Mouse (Mus musculus): ENCODE results near the gene Dlgap3. TPM values are rescaled to one million over a fixed set of nuclear protein-coding genes. Genes with fewer than 3 reads are reported as not detected.

Dlgap3 gene
- polyA plus RNA-seq, 1 experiment from 2014 or later, result 0.57 TPM

DNA sequence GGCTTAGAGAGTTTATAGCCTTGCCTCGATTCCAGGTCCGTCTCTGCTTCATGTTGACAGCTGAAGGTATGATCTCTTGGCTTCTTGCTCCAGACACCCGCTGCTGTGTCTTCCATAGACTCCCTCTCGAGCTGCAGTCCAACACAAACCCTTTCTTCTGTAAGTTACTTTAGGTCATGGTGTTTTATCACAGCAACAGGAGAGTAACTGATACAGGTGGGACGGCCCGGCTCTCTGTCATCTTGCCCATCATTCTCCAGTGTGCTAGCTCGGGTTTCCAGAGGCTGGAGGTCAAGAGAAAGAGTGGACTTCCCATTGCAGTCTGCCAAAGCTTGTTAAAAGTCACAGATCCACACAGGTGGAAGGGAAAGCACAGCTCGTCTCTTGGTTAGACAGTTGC lies 5.1 kb upstream of the Dlgap3 start:
- Histone ChIP-seq H3K36me3 (no peaks in the 10 kb centered on the region), H3K9me3 (no peaks in the 10 kb centered on the region), H3K27ac (replicated peaks) (no peak overlapping the region), H3K27me3 (replicated peaks) (peaks cover 46% of the 10 kb centered on the region), H3K4me1 (peaks cover 10% of the 10 kb centered on the region; the same call in 1 of the 2 replicates), H3K9ac (no peak overlapping the region), H3K4me3 (no peak overlapping the region), H3K4me2 (no peak overlapping the region)
- WGBS, result 55% methylated on average over 8 of the region's 8 CpGs
- no peak for ATAC-seq (ENCODE audit: extremely low read depth, insufficient number of reproducible peaks, low FRiP score, low TSS enrichment)

GRCm38 (mm10) chr4:127167096-127167495 lies 1.9 kb upstream of the Dlgap3 start:
- Histone ChIP-seq H3K9me3 (no peaks in the 10 kb centered on the region), H3K9ac (no peak overlapping the region), H3K36me3 (no peaks in the 10 kb centered on the region), H3K27me3 (replicated peaks) (peaks cover 75% of the 10 kb centered on the region), H3K4me3 (no peak overlapping the region), H3K4me2 (no peak overlapping the region), H3K27ac (replicated peaks) (no peak overlapping the region), H3K4me1 (peaks cover 16% of the 10 kb centered on the region)
- WGBS, result 74% methylated on average over 5 of the region's 5 CpGs
- no peak for ATAC-seq (ENCODE audit: extremely low read depth, insufficient number of reproducible peaks, low FRiP score, low TSS enrichment)

DNA sequence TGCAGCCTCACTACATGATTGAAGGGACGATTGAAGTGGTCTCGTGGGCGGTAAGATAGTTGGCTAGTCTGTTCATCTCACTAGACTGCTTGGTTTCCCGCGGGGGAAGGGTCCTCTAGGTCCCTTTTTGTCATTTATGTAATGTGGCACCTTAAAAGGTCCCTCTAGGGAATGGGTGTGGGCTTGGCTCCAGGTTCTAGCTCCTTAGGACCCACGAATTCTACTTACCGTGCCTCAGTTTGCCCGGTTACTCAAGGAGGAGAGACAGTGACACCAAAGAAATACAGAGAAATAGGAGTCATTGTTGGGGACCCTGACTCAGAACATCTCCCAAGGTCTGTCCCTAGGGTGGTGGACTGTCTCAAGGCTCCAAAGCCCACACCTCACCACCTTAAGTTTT lies 1.3 kb upstream of the Dlgap3 start:
- H3K27ac ChIP-seq (replicated peaks), result no peak overlapping the region
- WGBS, result 11% methylated on average over 8 of the region's 8 CpGs
- no peak for ATAC-seq (ENCODE audit: extremely low read depth, insufficient number of reproducible peaks, low FRiP score, low TSS enrichment)
- peak overlapping the region; percentile 100 for H3K4me2 ChIP-seq
- peak overlapping the region; percentile 77 for H3K4me3 ChIP-seq
- H3K4me1 ChIP-seq, result peaks cover 16% of the 10 kb centered on the region
- peaks cover 82% of the 10 kb centered on the region for H3K27me3 ChIP-seq (replicated peaks)
- no peaks in the 10 kb centered on the region for H3K36me3 ChIP-seq
- no peak overlapping the region for H3K9ac ChIP-seq
- H3K9me3 ChIP-seq, result no peaks in the 10 kb centered on the region

GRCm38 (mm10) chr4:127168211-127168913 lies 642 bp upstream of the Dlgap3 start:
- Histone ChIP-seq H3K4me1 (peaks cover 16% of the 10 kb centered on the region), H3K27me3 (replicated peaks) (peaks cover 88% of the 10 kb centered on the region), H3K36me3 (no peaks in the 10 kb centered on the region), H3K9ac (peak overlapping the region; percentile 80), H3K27ac (replicated peaks) (no peak overlapping the region), H3K4me3 (peak overlapping the region; percentile 77), H3K9me3 (no peaks in the 10 kb centered on the region), H3K4me2 (peak overlapping the region; percentile 100)
- WGBS, result under 1% methylated on average over 39 of the region's 39 CpGs
- ATAC-seq (ENCODE audit: extremely low read depth, insufficient number of reproducible peaks, low FRiP score, low TSS enrichment), result peak; percentile 53; the same call in 1 of the 2 replicates

DNA sequence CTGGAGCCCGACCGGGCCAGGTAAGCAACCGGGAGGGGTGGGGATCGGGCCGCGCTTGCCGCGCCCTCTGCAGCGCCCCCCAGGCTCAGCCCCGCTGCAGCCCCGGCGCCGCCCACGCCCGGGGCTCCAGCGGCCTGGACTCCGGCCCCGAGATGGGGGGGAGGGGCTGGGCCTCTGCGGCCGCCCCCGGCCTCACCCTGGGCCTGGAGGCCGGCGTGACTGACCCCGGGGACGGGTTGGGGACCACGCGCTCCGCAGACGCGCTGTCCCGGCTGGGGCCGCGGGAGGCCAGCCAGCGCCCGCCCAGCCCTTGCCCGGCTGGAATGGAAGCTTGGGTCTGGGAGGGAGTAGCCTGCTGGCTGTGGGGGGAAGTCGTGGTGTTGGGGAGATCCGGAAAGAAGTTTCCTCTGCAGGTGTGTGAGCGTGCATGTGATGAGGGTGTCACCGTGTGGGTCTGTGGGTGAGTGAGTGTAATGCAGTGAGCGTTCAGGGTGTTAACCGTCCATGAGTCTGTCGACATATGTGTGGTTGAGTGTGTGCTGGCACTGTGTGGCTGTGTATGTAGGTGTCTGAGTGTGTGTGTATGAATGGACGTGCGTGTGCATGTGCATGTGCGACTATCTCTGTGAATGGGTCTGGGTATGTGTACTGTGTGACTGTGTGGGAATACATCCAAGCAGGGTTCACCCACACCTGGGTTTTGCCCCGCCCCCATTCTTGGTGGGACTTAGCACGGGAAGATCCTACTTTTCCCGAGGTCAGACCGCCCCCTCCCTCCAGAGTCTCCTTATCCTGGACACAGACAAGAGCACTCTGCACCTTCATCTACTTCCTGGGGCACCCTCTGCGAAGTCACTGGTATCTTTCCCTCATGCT lies 580 bp downstream of the Dlgap3 start:
- peaks cover 86% of the 10 kb centered on the region for H3K27me3 ChIP-seq (replicated peaks)
- ATAC-seq (ENCODE audit: extremely low read depth, insufficient number of reproducible peaks, low FRiP score, low TSS enrichment), result 0 out of 2 replicates have a peak, but pooled peaks have one; percentile 39
- peak overlapping the region; percentile 77 for H3K4me3 ChIP-seq
- H3K27ac ChIP-seq (replicated peaks), result no peak overlapping the region
- peak overlapping the region; percentile 100 for H3K4me2 ChIP-seq
- H3K4me1 ChIP-seq, result peaks cover 16% of the 10 kb centered on the region
- no peaks in the 10 kb centered on the region for H3K36me3 ChIP-seq
- peak overlapping the region; percentile 80 for H3K9ac ChIP-seq
- no peaks in the 10 kb centered on the region for H3K9me3 ChIP-seq
- WGBS, result 2% methylated on average over 51 of the region's 51 CpGs

GRCm38 (mm10) chr4:127170866-127171265 lies 1.9 kb downstream of the Dlgap3 start:
- no peak overlapping the region for H3K4me2 ChIP-seq
- no peak overlapping the region for H3K9ac ChIP-seq
- 40% methylated on average over 5 of the region's 5 CpGs for whole genome bisulfite sequencing
- H3K27me3 ChIP-seq (replicated peaks), result peaks cover 96% of the 10 kb centered on the region
- no peak overlapping the region for H3K4me3 ChIP-seq
- H3K9me3 ChIP-seq, result no peaks in the 10 kb centered on the region
- ATAC-seq (ENCODE audit: extremely low read depth, insufficient number of reproducible peaks, low FRiP score, low TSS enrichment), result no peak
- no peak overlapping the region for H3K27ac ChIP-seq (replicated peaks)
- H3K36me3 ChIP-seq, result no peaks in the 10 kb centered on the region
- peaks cover 16% of the 10 kb centered on the region for H3K4me1 ChIP-seq

DNA sequence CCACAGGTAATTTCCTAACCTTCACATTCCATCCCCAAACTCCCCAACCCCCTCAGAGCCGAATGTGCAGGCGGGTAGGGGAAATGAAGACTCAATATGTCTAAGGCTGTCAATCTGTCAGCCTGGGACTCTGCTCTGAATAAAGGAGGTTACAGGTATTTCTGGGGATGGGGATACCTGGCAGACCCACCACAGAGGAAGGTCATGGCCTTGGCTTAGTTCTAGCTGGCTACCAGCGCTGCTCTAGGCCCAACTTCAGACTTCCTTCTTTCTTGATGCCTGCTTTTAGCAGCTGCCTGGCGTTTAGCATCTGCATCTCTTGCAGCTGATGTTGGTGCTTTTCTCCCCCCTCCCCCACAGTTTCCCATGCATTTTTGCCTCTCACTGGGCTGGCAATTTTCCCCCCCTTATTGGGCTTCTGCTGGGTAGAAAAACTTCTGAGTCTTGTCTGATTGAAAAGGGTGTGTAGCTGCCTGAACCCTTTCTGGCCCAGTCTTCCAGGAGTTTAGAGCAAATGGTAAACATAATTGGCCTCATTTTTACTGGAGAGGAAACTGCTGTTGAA lies 2.4 kb downstream of the Dlgap3 start:
- no peaks in the 10 kb centered on the region for H3K36me3 ChIP-seq
- WGBS, result 45% methylated on average over 4 of the region's 4 CpGs
- H3K4me1 ChIP-seq, result peaks cover 16% of the 10 kb centered on the region
- ATAC-seq (ENCODE audit: extremely low read depth, insufficient number of reproducible peaks, low FRiP score, low TSS enrichment), result no peak
- no peak overlapping the region for H3K9ac ChIP-seq
- H3K4me3 ChIP-seq, result no peak overlapping the region
- H3K27me3 ChIP-seq (replicated peaks), result peaks cover 95% of the 10 kb centered on the region
- no peak overlapping the region for H3K4me2 ChIP-seq
- no peak overlapping the region for H3K27ac ChIP-seq (replicated peaks)
- no peaks in the 10 kb centered on the region for H3K9me3 ChIP-seq

DNA sequence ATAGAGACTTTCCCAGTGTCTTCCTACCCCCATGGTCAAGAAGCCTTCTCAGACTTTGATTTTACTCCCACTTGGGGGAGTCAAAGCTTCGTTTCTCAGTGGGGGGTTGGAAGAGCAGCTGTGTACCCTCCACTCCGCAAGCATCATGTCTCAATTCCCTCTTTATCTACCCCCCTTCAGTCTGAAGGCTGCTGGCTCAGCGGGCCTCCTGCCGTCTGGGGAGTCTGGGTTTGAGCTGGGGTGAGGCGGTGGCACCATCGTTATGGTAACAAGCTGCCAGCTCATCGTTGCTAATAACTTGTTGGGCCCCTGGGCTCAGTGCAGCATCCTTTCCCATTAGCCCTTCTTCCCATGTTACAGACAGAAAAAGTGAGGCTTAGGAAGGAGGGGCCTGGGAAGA lies 3.1 kb downstream of the Dlgap3 start:
- no peak for ATAC-seq (ENCODE audit: extremely low read depth, insufficient number of reproducible peaks, low FRiP score, low TSS enrichment)
- no peaks in the 10 kb centered on the region for H3K36me3 ChIP-seq
- no peak overlapping the region for H3K4me3 ChIP-seq

GRCm38 (mm10) chr4:127172614-127173013 lies 3.6 kb downstream of the Dlgap3 start:
- H3K27me3 ChIP-seq (replicated peaks), result peaks cover 96% of the 10 kb centered on the region
- no peak overlapping the region for H3K4me3 ChIP-seq
- no peaks in the 10 kb centered on the region for H3K36me3 ChIP-seq
- 57% methylated on average over 4 of the region's 4 CpGs for WGBS
- H3K9me3 ChIP-seq, result no peaks in the 10 kb centered on the region
- no peak overlapping the region for H3K4me2 ChIP-seq
- H3K4me1 ChIP-seq, result peaks cover 15% of the 10 kb centered on the region
- no peak overlapping the region for H3K9ac ChIP-seq
- ATAC-seq (ENCODE audit: extremely low read depth, insufficient number of reproducible peaks, low FRiP score, low TSS enrichment), result no peak
- no peak overlapping the region for H3K27ac ChIP-seq (replicated peaks)

More for the DNA sequence above, 3.1 kb downstream of the Dlgap3 start:
- Histone ChIP-seq H3K27ac (replicated peaks) (no peak overlapping the region), H3K9ac (no peak overlapping the region), H3K27me3 (replicated peaks) (peaks cover 96% of the 10 kb centered on the region), H3K4me2 (no peak overlapping the region), H3K4me1 (peaks cover 16% of the 10 kb centered on the region), H3K9me3 (no peaks in the 10 kb centered on the region)
- WGBS, result 19% methylated on average over 7 of the region's 7 CpGs

GRCm38 (mm10) chr4:127173461-127173860 lies 4.5 kb downstream of the Dlgap3 start:
- 3% methylated on average over 8 of the region's 8 CpGs for WGBS
- Histone ChIP-seq H3K4me3 (no peak overlapping the region), H3K9ac (no peak overlapping the region), H3K9me3 (no peaks in the 10 kb centered on the region), H3K4me1 (peaks cover 7% of the 10 kb centered on the region), H3K27me3 (replicated peaks) (peaks cover 96% of the 10 kb centered on the region), H3K27ac (replicated peaks) (no peak overlapping the region), H3K4me2 (no peak overlapping the region), H3K36me3 (no peaks in the 10 kb centered on the region)
- ATAC-seq (ENCODE audit: extremely low read depth, insufficient number of reproducible peaks, low FRiP score, low TSS enrichment), result no peak

DNA sequence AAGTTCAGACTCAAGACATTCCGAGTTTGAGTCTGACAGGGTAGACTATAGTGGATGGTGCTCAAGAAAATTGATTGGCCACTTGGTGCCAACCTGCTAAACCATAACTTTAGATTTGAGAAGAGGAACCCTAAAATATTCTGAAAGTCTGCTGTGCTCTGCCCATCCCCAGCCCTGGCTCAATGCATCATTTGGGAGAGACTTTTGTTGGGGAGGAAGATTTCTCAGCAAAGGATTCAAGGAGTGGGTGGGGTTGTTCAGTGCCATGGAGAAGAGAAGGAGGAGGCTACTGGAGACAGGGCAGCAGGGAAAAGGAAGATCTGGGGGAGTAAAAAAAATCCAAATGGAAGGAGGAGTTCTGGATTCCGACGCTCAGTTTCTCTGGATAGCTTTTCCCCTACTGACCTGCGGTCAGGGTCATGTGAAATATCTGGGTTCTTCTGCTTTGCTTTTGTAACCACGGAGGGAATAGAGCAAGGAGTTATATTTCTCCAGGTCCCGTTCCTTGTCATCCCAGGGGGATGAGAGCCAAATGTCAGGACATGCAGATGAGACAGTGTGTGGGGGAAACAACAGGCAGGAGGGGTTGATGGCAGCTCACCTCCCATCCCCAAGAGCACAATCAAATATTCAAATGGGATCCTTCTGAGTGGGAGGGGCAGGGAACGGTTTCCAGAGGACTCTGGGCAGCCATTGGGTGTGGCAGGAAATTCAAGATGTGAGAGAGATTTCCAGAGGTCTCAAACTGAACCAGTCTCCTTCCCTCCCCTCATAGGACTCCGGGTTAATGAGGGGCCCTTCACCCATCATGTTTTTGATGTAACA lies 5.3 kb downstream of the Dlgap3 start:
- Histone ChIP-seq H3K4me3 (no peak overlapping the region), H3K27ac (replicated peaks) (no peak overlapping the region), H3K9ac (no peak overlapping the region), H3K4me1 (peaks cover 5% of the 10 kb centered on the region), H3K36me3 (no peaks in the 10 kb centered on the region), H3K9me3 (no peaks in the 10 kb centered on the region), H3K4me2 (no peak overlapping the region), H3K27me3 (replicated peaks) (peaks cover 96% of the 10 kb centered on the region)
- ATAC-seq (ENCODE audit: extremely low read depth, insufficient number of reproducible peaks, low FRiP score, low TSS enrichment), result no peak
- WGBS, result 53% methylated on average over 8 of the region's 8 CpGs

Data from heart, embryonic 13.5 days (tissue).